Mouse (Mus musculus) kidney, postnatal 0 days (tissue): ENCODE measurements around the gene Sipa1l3. TPM values are rescaled to one million over a fixed set of nuclear protein-coding genes. Genes with fewer than 3 reads are reported as not detected.

Experiments used
- ATAC-seq: fragments of 200-750 bp; cut with Nextera tagmentation; replicated peaks from 2 replicates; pipeline ENCODE4 v1.8.0; 2017; ENCODE audit warnings: low read depth, moderate number of reproducible peaks, moderate TSS enrichment, moderate library complexity; ENCODE audit not compliant: low FRiP score
- DNase-seq: peaks from one replicate; pipeline ENCODE4 v3.0.0-alpha.2; 2016; ENCODE audit warnings: low spot score
- H3K27ac ChIP-seq: fragments of 300-500 bp; sonication (generic); 2 replicates; pipeline ENCODE4 v1.5.1; 2014; ENCODE audit warnings: mild to moderate bottlenecking
- H3K27me3 ChIP-seq: fragments of 300-500 bp; sonication (generic); 2 replicates; pipeline ENCODE4 v1.6.1; 2014; ENCODE audit warnings: low read length, mixed read lengths; ENCODE audit not compliant: insufficient read depth
- H3K36me3 ChIP-seq: fragments of 300-500 bp; sonication (generic); 2 replicates; pipeline ENCODE4 v1.6.1; 2014; ENCODE audit warnings: low read length, mixed read lengths; ENCODE audit not compliant: insufficient read depth
- H3K4me1 ChIP-seq: fragments of 300-500 bp; sonication (generic); replicated peaks from 2 replicates; pipeline ENCODE4 v1.6.1; 2014; ENCODE audit warnings: antibody characterized with exemption, low read length, mixed read lengths; ENCODE audit not compliant: insufficient read depth
- H3K4me2 ChIP-seq: fragments of 300-500 bp; sonication (generic); 2 replicates; pipeline ENCODE4 v1.6.1; 2014; ENCODE audit warnings: mild to moderate bottlenecking, low read length, moderate library complexity, mixed read lengths
- H3K4me3 ChIP-seq: fragments of 300-500 bp; sonication (generic); replicated peaks from 2 replicates; pipeline ENCODE4 v1.5.1; 2014; ENCODE audit warnings: low read depth, low read length
- H3K9ac ChIP-seq: fragments of 300-500 bp; sonication (generic); 2 replicates; pipeline ENCODE4 v1.6.1; 2014; ENCODE audit warnings: low read depth, low read length
- H3K9me3 ChIP-seq: fragments of 300-500 bp; sonication (generic); replicated peaks from 2 replicates; pipeline ENCODE4 v1.6.1; 2016; ENCODE audit warnings: low read length, inconsistent platforms, mixed read lengths
- CTCF ChIP-seq: IDR thresholded peaks from 2 replicates; pipeline ENCODE4 v1.5.1; 2016; ENCODE audit warnings: antibody characterized with exemption, low read depth, mild to moderate bottlenecking, moderate library complexity
- WGBS: fragments of 180-500 bp; shearing (Covaris S2); extraction: QIAGEN DNeasy Blood & Tissue Kit; methylation state at CpG from one replicate; pipeline ENCODE4 v1.1.7; 2014; 5-methylcytosine and 5-hydroxymethylcytosine counted together
- polyA plus RNA-seq: library from polyadenylated mRNA; unstranded; fragments of >200 nt; fragmentation: Nextera tagmentation; extraction: Ambion mirVana; gene quantifications from 2 replicates; pipeline ENCODE4 v1.2.1, GENCODE M21; 2015

The Sipa1l3 gene
- polyA plus RNA-seq, 1 experiment from 2014 or later, result 8.3 TPM

GRCm38 (mm10) chr7:29340838-29341237 is 177.6 kb downstream of the Sipa1l3 start:
- H3K9ac ChIP-seq, result no peak overlapping the region
- ATAC-seq, result no peak

GRCm38 (mm10) chr7:29340247-29340646 is 178.2 kb downstream of the Sipa1l3 start:
- Histone ChIP-seq H3K9me3 (no peaks in the 10 kb centered on the region), H3K4me3 (no peak overlapping the region), H3K4me2 (no peak overlapping the region), H3K9ac (no peak overlapping the region), H3K4me1 (no peaks in the 10 kb centered on the region; the same call in 1 of the 2 replicates), H3K27me3 (no peaks in the 10 kb centered on the region; the same call in 1 of the 2 replicates), H3K27ac (no peak overlapping the region), H3K36me3 (peaks cover 5% of the 10 kb centered on the region; the same call in 1 of the 2 replicates)
- no peak for TF ChIP-seq CTCF
- WGBS, result 71% methylated on average over 9 of the region's 9 CpGs
- no peak for DNase-seq
- ATAC-seq, result no peak

More at GRCm38 (mm10) chr7:29340838-29341237, 177.6 kb downstream of the Sipa1l3 start:
- no peak overlapping the region for H3K4me2 ChIP-seq
- H3K9me3 ChIP-seq, result no peaks in the 10 kb centered on the region
- H3K4me3 ChIP-seq, result no peak overlapping the region
- peaks cover 5% of the 10 kb centered on the region; the same call in 1 of the 2 replicates for H3K36me3 ChIP-seq
- H3K4me1 ChIP-seq, result no peaks in the 10 kb centered on the region; the same call in 1 of the 2 replicates
- no peaks in the 10 kb centered on the region; the same call in 1 of the 2 replicates for H3K27me3 ChIP-seq
- TF ChIP-seq CTCF, result no peak
- no peak for DNase-seq
- 91% methylated on average over 8 of the region's 8 CpGs for WGBS
- no peak overlapping the region for H3K27ac ChIP-seq

GRCm38 (mm10) chr7:29338984-29339679 is 179.3 kb downstream of the Sipa1l3 start:
- DNase-seq (peak; percentile 66), ATAC-seq (no peak)
- H3K27ac ChIP-seq, result no peak overlapping the region
- no peak overlapping the region for H3K9ac ChIP-seq
- no peaks in the 10 kb centered on the region; the same call in 1 of the 2 replicates for H3K4me1 ChIP-seq
- no peak overlapping the region for H3K4me2 ChIP-seq
- no peak for TF ChIP-seq CTCF
- H3K4me3 ChIP-seq, result no peak overlapping the region
- WGBS, result 25% methylated on average over 14 of the region's 14 CpGs
- H3K27me3 ChIP-seq, result no peaks in the 10 kb centered on the region; the same call in 1 of the 2 replicates
- H3K36me3 ChIP-seq, result peaks cover 5% of the 10 kb centered on the region; the same call in 1 of the 2 replicates
- no peaks in the 10 kb centered on the region for H3K9me3 ChIP-seq

- H3K4me2 ChIP-seq, result no peak overlapping the region
- no peaks in the 10 kb centered on the region; the same call in 1 of the 2 replicates for H3K27me3 ChIP-seq
- 61% methylated on average over 9 of the region's 9 CpGs for WGBS
- peaks cover 5% of the 10 kb centered on the region; the same call in 1 of the 2 replicates for H3K36me3 ChIP-seq
- no peaks in the 10 kb centered on the region for H3K9me3 ChIP-seq
- H3K27ac ChIP-seq, result no peak overlapping the region
- H3K4me3 ChIP-seq, result no peak overlapping the region
- no peak overlapping the region for H3K9ac ChIP-seq
- no peak for TF ChIP-seq CTCF
- no peaks in the 10 kb centered on the region; the same call in 1 of the 2 replicates for H3K4me1 ChIP-seq
- no peak for DNase-seq
- no peak for ATAC-seq
Measured at GRCm38 (mm10) chr7:29338351-29338919, 180.0 kb downstream of the Sipa1l3 start.

- no peak for DNase-seq
- H3K27me3 ChIP-seq, result no peaks in the 10 kb centered on the region; the same call in 1 of the 2 replicates
- no peak overlapping the region for H3K27ac ChIP-seq
- TF ChIP-seq CTCF, result no peak
- H3K36me3 ChIP-seq, result peaks cover 5% of the 10 kb centered on the region; the same call in 1 of the 2 replicates
- WGBS, result 84% methylated on average over 2 of the region's 2 CpGs
- H3K4me1 ChIP-seq, result no peaks in the 10 kb centered on the region; the same call in 1 of the 2 replicates
- H3K4me2 ChIP-seq, result no peak overlapping the region
- ATAC-seq, result no peak
- H3K9ac ChIP-seq, result no peak overlapping the region
- H3K9me3 ChIP-seq, result no peaks in the 10 kb centered on the region
- no peak overlapping the region for H3K4me3 ChIP-seq
Measured at GRCm38 (mm10) chr7:29337766-29338165, 180.7 kb downstream of the Sipa1l3 start.

- Histone ChIP-seq H3K27ac (no peak overlapping the region), H3K4me2 (no peak overlapping the region), H3K9me3 (no peaks in the 10 kb centered on the region), H3K4me1 (no peaks in the 10 kb centered on the region; the same call in 1 of the 2 replicates), H3K36me3 (peaks cover 5% of the 10 kb centered on the region; the same call in 1 of the 2 replicates), H3K27me3 (no peaks in the 10 kb centered on the region; the same call in 1 of the 2 replicates), H3K9ac (no peak overlapping the region), H3K4me3 (no peak overlapping the region)
- no peak for DNase-seq
- peak; percentile 30; the same call in 1 of the 2 replicates for TF ChIP-seq CTCF
- 79% methylated on average over 9 of the region's 9 CpGs for WGBS
- no peak for ATAC-seq
Measured at GRCm38 (mm10) chr7:29336795-29337319, 181.6 kb downstream of the Sipa1l3 start.
